Mouse (Mus musculus) c-Kit-negative CD71-positive TER-119-positive erythroid progenitor cells, embryonic 14.5 days (primary cell): ENCODE data around the gene Ada.
A peak's percentile ranks its signal among the peaks of the same experiment; 100 is the strongest.

Source experiments
- DNase-seq: peaks from one replicate; pipeline ENCODE4 v3.0.0-alpha.2; 2013; ENCODE audit warnings: low read depth, low spot score

Ada gene

GRCm38 (mm10) chr2:163732021-163732420 is 18.0 kb downstream of the Ada start:
- DNase-seq = no peak

GRCm38 (mm10) chr2:163728300-163728699 is 21.7 kb downstream of the Ada start:
- DNase-seq = no peak

- no peak for DNase-seq
Measured at GRCm38 (mm10) chr2:163726766-163727393, 23.2 kb downstream of the Ada start.

- DNase-seq = no peak
Measured at GRCm38 (mm10) chr2:163722550-163722949, 27.5 kb downstream of the Ada start.

- DNase-seq = no peak
Measured at GRCm38 (mm10) chr2:163719616-163720015, 30.4 kb downstream of the Ada start.

GRCm38 (mm10) chr2:163718951-163719603 is 31.0 kb downstream of the Ada start:
- DNase-seq = peak; percentile 62

- DNase-seq = no peak
Measured at GRCm38 (mm10) chr2:163718526-163718925, 31.5 kb downstream of the Ada start.

GRCm38 (mm10) chr2:163716853-163717252 is 33.2 kb downstream of the Ada start:
- DNase-seq = no peak

GRCm38 (mm10) chr2:163716448-163716847 is 33.6 kb downstream of the Ada start:
- DNase-seq = no peak

GRCm38 (mm10) chr2:163713340-163713739 is 36.7 kb downstream of the Ada start:
- no peak for DNase-seq

GRCm38 (mm10) chr2:163712874-163713273 is 37.2 kb downstream of the Ada start:
- DNase-seq = no peak

GRCm38 (mm10) chr2:163712473-163712872 is 37.6 kb downstream of the Ada start:
- no peak for DNase-seq

GRCm38 (mm10) chr2:163711368-163711868 is 38.6 kb downstream of the Ada start:
- DNase-seq = no peak

GRCm38 (mm10) chr2:163710606-163711159 is 39.4 kb downstream of the Ada start:
- DNase-seq = no peak

GRCm38 (mm10) chr2:163710000-163710399 is 40.0 kb downstream of the Ada start:
- DNase-seq = no peak

GRCm38 (mm10) chr2:163708763-163709250 is 41.2 kb downstream of the Ada start:
- DNase-seq = no peak

- no peak for DNase-seq
Measured at GRCm38 (mm10) chr2:163708321-163708720, 41.7 kb downstream of the Ada start.

GRCm38 (mm10) chr2:163703599-163704260 is 46.3 kb downstream of the Ada start:
- no peak for DNase-seq

- DNase-seq = no peak
Measured at GRCm38 (mm10) chr2:163702921-163703320, 47.1 kb downstream of the Ada start.

GRCm38 (mm10) chr2:163702431-163702830 is 47.6 kb downstream of the Ada start:
- no peak for DNase-seq

GRCm38 (mm10) chr2:163699078-163699780 is 50.8 kb downstream of the Ada start:
- no peak for DNase-seq
